Mouse (Mus musculus) midbrain, embryonic 10.5 days (tissue): ENCODE results near the gene Pde10a. TPM values are rescaled to one million over a fixed set of nuclear protein-coding genes. Genes with fewer than 3 reads are reported as not detected.

Experiments
- DNase-seq: peaks from one replicate; pipeline ENCODE4 v3.0.0-alpha.2; 2017; ENCODE audit warnings: low spot score
- H3K27ac ChIP-seq: fragments of 300-500 bp; sonication (generic); replicated peaks from 2 replicates; pipeline ENCODE4 v1.5.1; 2016; ENCODE audit warnings: mild to moderate bottlenecking
- H3K27me3 ChIP-seq: fragments of 300-500 bp; sonication (generic); 2 replicates; pipeline ENCODE4 v1.6.1; 2016; ENCODE audit warnings: low read depth, mild to moderate bottlenecking; ENCODE audit not compliant: poor library complexity, severe bottlenecking
- H3K36me3 ChIP-seq: fragments of 300-500 bp; sonication (generic); 2 replicates; pipeline ENCODE4 v1.6.1; 2016; ENCODE audit warnings: mild to moderate bottlenecking, moderate library complexity
- H3K4me1 ChIP-seq: fragments of 300-500 bp; sonication (generic); 2 replicates; pipeline ENCODE4 v1.6.1; 2016
- H3K4me3 ChIP-seq: fragments of 300-500 bp; sonication (generic); 2 replicates; pipeline ENCODE4 v1.5.1; 2016; ENCODE audit warnings: mild to moderate bottlenecking, moderate library complexity
- H3K9me3 ChIP-seq: fragments of 300-500 bp; sonication (generic); replicated peaks from 2 replicates; pipeline ENCODE4 v1.6.1; 2016; ENCODE audit warnings: mild to moderate bottlenecking
- WGBS: fragments of 180-500 bp; shearing (Covaris S2); methylation state at CpG from one replicate; pipeline ENCODE4 v1.1.7; 2016; 5-methylcytosine and 5-hydroxymethylcytosine counted together
- polyA plus RNA-seq: library from polyadenylated mRNA; unstranded; fragments of >200 nt; fragmentation: Nextera tagmentation; extraction: Ambion mirVana; gene quantifications from 2 replicates; pipeline ENCODE4 v1.2.1, GENCODE M21; 2016

The Pde10a gene
- polyA plus RNA-seq, 1 experiment from 2014 or later: 5.3 TPM

- WGBS: 71% methylated on average over 1 of the region's 1 CpGs
- no peaks in the 10 kb centered on the region for H3K4me1 ChIP-seq
- no peaks in the 10 kb centered on the region for H3K36me3 ChIP-seq
- no peak overlapping the region for H3K4me3 ChIP-seq
- H3K27ac ChIP-seq: no peak overlapping the region
- no peak for DNase-seq
- no peaks in the 10 kb centered on the region; the same call in none of the 2 replicates for H3K9me3 ChIP-seq
- no peaks in the 10 kb centered on the region for H3K27me3 ChIP-seq
Measured at GRCm38 (mm10) chr17:8763248-8763647, 238.1 kb downstream of the Pde10a start.

- Histone ChIP-seq H3K36me3 (no peaks in the 10 kb centered on the region), H3K4me1 (no peaks in the 10 kb centered on the region), H3K4me3 (no peak overlapping the region), H3K27me3 (no peaks in the 10 kb centered on the region), H3K9me3 (peaks cover 10% of the 10 kb centered on the region), H3K27ac (no peak overlapping the region)
- WGBS: 89% methylated on average over 5 of the region's 5 CpGs
- DNase-seq: no peak
Measured at GRCm38 (mm10) chr17:8765987-8766576, 240.9 kb downstream of the Pde10a start.

GRCm38 (mm10) chr17:8769155-8769554 is 244.0 kb downstream of the Pde10a start:
- WGBS: 93% methylated on average over 1 of the region's 1 CpGs
- H3K4me1 ChIP-seq: no peaks in the 10 kb centered on the region

GRCm38 (mm10) chr17:8773391-8773790 is 248.2 kb downstream of the Pde10a start:
- Histone ChIP-seq H3K36me3 (no peaks in the 10 kb centered on the region), H3K27me3 (no peaks in the 10 kb centered on the region), H3K4me3 (no peak overlapping the region), H3K9me3 (peaks cover 10% of the 10 kb centered on the region; the same call in 1 of the 2 replicates), H3K27ac (no peak overlapping the region), H3K4me1 (no peaks in the 10 kb centered on the region)
- no peak for DNase-seq
- WGBS: 89% methylated on average over 6 of the region's 6 CpGs

More at GRCm38 (mm10) chr17:8769155-8769554, 244.0 kb downstream of the Pde10a start:
- Histone ChIP-seq H3K9me3 (peaks cover 10% of the 10 kb centered on the region; the same call in 1 of the 2 replicates), H3K27me3 (no peaks in the 10 kb centered on the region), H3K4me3 (no peak overlapping the region), H3K36me3 (no peaks in the 10 kb centered on the region), H3K27ac (no peak overlapping the region)
- no peak for DNase-seq

- no peak for DNase-seq
- Histone ChIP-seq H3K36me3 (no peaks in the 10 kb centered on the region), H3K4me3 (no peak overlapping the region), H3K4me1 (no peaks in the 10 kb centered on the region), H3K27me3 (no peaks in the 10 kb centered on the region), H3K27ac (no peak overlapping the region), H3K9me3 (peaks cover 7% of the 10 kb centered on the region; the same call in 1 of the 2 replicates)
- WGBS: 90% methylated on average over 3 of the region's 3 CpGs
Measured at GRCm38 (mm10) chr17:8774301-8774700, 249.1 kb downstream of the Pde10a start.

- H3K4me3 ChIP-seq: no peak overlapping the region
- H3K9me3 ChIP-seq: no peaks in the 10 kb centered on the region
- no peaks in the 10 kb centered on the region for H3K27me3 ChIP-seq
- 85% methylated on average over 11 of the region's 11 CpGs for WGBS
- H3K27ac ChIP-seq: no peak overlapping the region
- no peaks in the 10 kb centered on the region for H3K4me1 ChIP-seq
- no peaks in the 10 kb centered on the region for H3K36me3 ChIP-seq
- DNase-seq: no peak
Measured at GRCm38 (mm10) chr17:8775571-8776161, 250.5 kb downstream of the Pde10a start.

- Histone ChIP-seq H3K27me3 (no peaks in the 10 kb centered on the region), H3K9me3 (no peaks in the 10 kb centered on the region), H3K4me1 (no peaks in the 10 kb centered on the region), H3K36me3 (no peaks in the 10 kb centered on the region), H3K4me3 (no peak overlapping the region), H3K27ac (no peak overlapping the region)
- DNase-seq: no peak
- WGBS: 93% methylated on average over 6 of the region's 6 CpGs
Measured at GRCm38 (mm10) chr17:8777710-8778109, 252.5 kb downstream of the Pde10a start.

GRCm38 (mm10) chr17:8778839-8779238 is 253.7 kb downstream of the Pde10a start:
- Histone ChIP-seq H3K36me3 (no peaks in the 10 kb centered on the region), H3K4me3 (no peak overlapping the region), H3K27me3 (no peaks in the 10 kb centered on the region), H3K4me1 (no peaks in the 10 kb centered on the region), H3K9me3 (no peaks in the 10 kb centered on the region), H3K27ac (no peak overlapping the region)
- WGBS: 71% methylated on average over 5 of the region's 5 CpGs
- no peak for DNase-seq

- Histone ChIP-seq H3K4me1 (no peaks in the 10 kb centered on the region), H3K27me3 (0 out of 2 replicates have a peak, but pooled peaks cover 4% of the 10 kb centered on the region)
- 88% methylated on average over 4 of the region's 4 CpGs for WGBS
Measured at GRCm38 (mm10) chr17:8780484-8780883, 255.3 kb downstream of the Pde10a start.

GRCm38 (mm10) chr17:8781040-8781439 is 255.9 kb downstream of the Pde10a start:
- H3K27ac ChIP-seq: no peak overlapping the region
- H3K4me3 ChIP-seq: no peak overlapping the region

More at GRCm38 (mm10) chr17:8780484-8780883, 255.3 kb downstream of the Pde10a start:
- no peak overlapping the region for H3K27ac ChIP-seq
- no peaks in the 10 kb centered on the region for H3K36me3 ChIP-seq
- no peak overlapping the region for H3K4me3 ChIP-seq
- DNase-seq: no peak
- no peaks in the 10 kb centered on the region for H3K9me3 ChIP-seq

GRCm38 (mm10) chr17:8781576-8781975 is 256.4 kb downstream of the Pde10a start:
- H3K4me1 ChIP-seq: no peaks in the 10 kb centered on the region
- H3K36me3 ChIP-seq: no peaks in the 10 kb centered on the region
- H3K9me3 ChIP-seq: no peaks in the 10 kb centered on the region
- DNase-seq: no peak
- H3K27me3 ChIP-seq: 0 out of 2 replicates have a peak, but pooled peaks cover 9% of the 10 kb centered on the region
- WGBS: 69% methylated on average over 1 of the region's 1 CpGs
- H3K4me3 ChIP-seq: no peak overlapping the region
- H3K27ac ChIP-seq: no peak overlapping the region

More at GRCm38 (mm10) chr17:8781040-8781439, 255.9 kb downstream of the Pde10a start:
- Histone ChIP-seq H3K27me3 (0 out of 2 replicates have a peak, but pooled peaks cover 9% of the 10 kb centered on the region), H3K36me3 (no peaks in the 10 kb centered on the region), H3K4me1 (no peaks in the 10 kb centered on the region), H3K9me3 (no peaks in the 10 kb centered on the region)
- WGBS: 93% methylated on average over 2 of the region's 2 CpGs
- DNase-seq: no peak

GRCm38 (mm10) chr17:8785908-8786307 is 260.7 kb downstream of the Pde10a start:
- no peak for DNase-seq
- H3K4me3 ChIP-seq: no peak overlapping the region
- no peaks in the 10 kb centered on the region for H3K9me3 ChIP-seq
- WGBS: 85% methylated on average over 6 of the region's 6 CpGs
- H3K27ac ChIP-seq: no peak overlapping the region
- peaks cover 20% of the 10 kb centered on the region for H3K27me3 ChIP-seq
- H3K36me3 ChIP-seq: no peaks in the 10 kb centered on the region
- peaks cover 10% of the 10 kb centered on the region for H3K4me1 ChIP-seq

GRCm38 (mm10) chr17:8786484-8786883 is 261.3 kb downstream of the Pde10a start:
- no peak overlapping the region for H3K4me3 ChIP-seq
- 88% methylated on average over 4 of the region's 4 CpGs for WGBS
- H3K27me3 ChIP-seq: peaks cover 22% of the 10 kb centered on the region
- H3K9me3 ChIP-seq: no peaks in the 10 kb centered on the region
- H3K27ac ChIP-seq: no peak overlapping the region
- H3K4me1 ChIP-seq: peaks cover 10% of the 10 kb centered on the region
- no peaks in the 10 kb centered on the region for H3K36me3 ChIP-seq
- no peak for DNase-seq
